Mouse (Mus musculus) limb, embryonic 11.5 days (tissue): ENCODE results near the gene Ttll1. TPM values are rescaled to one million over a fixed set of nuclear protein-coding genes. Genes with fewer than 3 reads are reported as not detected.

ENCODE experiments used
- ATAC-seq: fragments of 200-750 bp; cut with Nextera tagmentation; 2 replicates; pipeline ENCODE4 v1.8.0; 2017; ENCODE audit warnings: low read depth; ENCODE audit not compliant: insufficient number of reproducible peaks, low FRiP score, low TSS enrichment
- DNase-seq: peaks from one replicate; pipeline ENCODE4 v3.0.0-alpha.2; 2015; ENCODE audit warnings: low spot score
- H3K27ac ChIP-seq: fragments of 300-500 bp; sonication (generic); replicated peaks from 2 replicates; pipeline ENCODE4 v1.5.1; 2014; ENCODE audit warnings: low read depth, mild to moderate bottlenecking, low read length
- H3K27me3 ChIP-seq: fragments of 300-500 bp; sonication (generic); 2 replicates; pipeline ENCODE4 v1.6.1; 2014; ENCODE audit warnings: mild to moderate bottlenecking, low read length, mixed read lengths; ENCODE audit not compliant: control insufficient read depth, insufficient read depth
- H3K36me3 ChIP-seq: fragments of 300-500 bp; sonication (generic); 2 replicates; pipeline ENCODE4 v1.6.1; 2014; ENCODE audit warnings: mild to moderate bottlenecking, low read length, moderate library complexity, mixed read lengths; ENCODE audit not compliant: control insufficient read depth, insufficient read depth
- H3K4me1 ChIP-seq: fragments of 300-500 bp; sonication (generic); 2 replicates; pipeline ENCODE4 v1.6.1; 2014; ENCODE audit warnings: low read length, mixed read lengths; ENCODE audit not compliant: control insufficient read depth, insufficient read depth
- H3K4me2 ChIP-seq: fragments of 300-500 bp; sonication (generic); 2 replicates; pipeline ENCODE4 v1.6.1; 2014; ENCODE audit warnings: low read depth, mild to moderate bottlenecking, moderate library complexity; ENCODE audit not compliant: severe bottlenecking
- H3K4me3 ChIP-seq: fragments of 300-500 bp; sonication (generic); 2 replicates; pipeline ENCODE4 v1.5.1; 2014; ENCODE audit warnings: low read depth, low read length
- H3K9ac ChIP-seq: fragments of 300-500 bp; sonication (generic); 2 replicates; pipeline ENCODE4 v1.6.1; 2014; ENCODE audit warnings: mild to moderate bottlenecking, low read length
- H3K9me3 ChIP-seq: fragments of 300-500 bp; sonication (generic); 2 replicates; pipeline ENCODE4 v1.6.1; 2016; ENCODE audit warnings: low read length; ENCODE audit not compliant: control insufficient read depth
- WGBS: fragments of 180-500 bp; shearing (Covaris S2); extraction: QIAGEN DNeasy Blood & Tissue Kit; methylation state at CpG from one replicate; pipeline ENCODE4 v1.1.7; 2014; 5-methylcytosine and 5-hydroxymethylcytosine counted together
- polyA plus RNA-seq: library from polyadenylated mRNA; unstranded; fragments of >200 nt; fragmentation: Nextera tagmentation; extraction: Ambion mirVana; gene quantifications from 2 replicates; pipeline ENCODE4 v1.2.1, GENCODE M21; 2014

Gene Ttll1
- polyA plus RNA-seq, 1 experiment from 2014 or later, result 19.2 TPM

- no peaks in the 10 kb centered on the region for H3K27me3 ChIP-seq
- no peaks in the 10 kb centered on the region for H3K9me3 ChIP-seq
- H3K4me1 ChIP-seq, result no peaks in the 10 kb centered on the region
- H3K27ac ChIP-seq, result no peak overlapping the region
- ATAC-seq, result no peak
- no peak overlapping the region for H3K4me2 ChIP-seq
- H3K36me3 ChIP-seq, result no peaks in the 10 kb centered on the region
- no peak for DNase-seq
- H3K9ac ChIP-seq, result no peak overlapping the region
- 64% methylated on average over 22 of the region's 22 CpGs for WGBS
- H3K4me3 ChIP-seq, result no peak overlapping the region
Measured at GRCm38 (mm10) chr15:83495787-83496367, 14.8 kb downstream of the Ttll1 start.

- DNase-seq (no peak), ATAC-seq (no peak)
- Histone ChIP-seq H3K27me3 (no peaks in the 10 kb centered on the region), H3K27ac (no peak overlapping the region), H3K4me1 (no peaks in the 10 kb centered on the region), H3K9me3 (no peaks in the 10 kb centered on the region), H3K4me2 (no peak overlapping the region), H3K36me3 (no peaks in the 10 kb centered on the region), H3K4me3 (no peak overlapping the region), H3K9ac (no peak overlapping the region)
- WGBS, result 92% methylated on average over 3 of the region's 3 CpGs
Measured at GRCm38 (mm10) chr15:83495195-83495594, 15.5 kb downstream of the Ttll1 start.

DNA sequence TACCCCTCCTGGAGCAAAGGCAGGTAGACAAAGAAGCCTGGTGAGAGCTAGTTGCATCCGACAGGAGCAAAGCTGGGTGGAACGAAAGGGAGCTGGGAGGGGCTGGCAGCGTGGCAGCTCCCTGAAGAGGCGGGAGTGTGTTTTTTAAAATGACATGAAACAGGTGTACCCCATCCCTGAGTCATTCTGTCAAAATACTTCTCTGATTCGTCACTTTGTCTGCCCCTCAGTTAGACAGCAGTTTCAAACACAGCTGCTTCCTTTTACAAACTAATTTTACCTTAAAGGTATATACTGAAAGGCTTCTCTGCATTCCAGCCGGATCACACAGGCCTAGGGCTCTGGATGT lies 16.1 kb downstream of the Ttll1 start:
- Histone ChIP-seq H3K9ac (no peak overlapping the region), H3K36me3 (no peaks in the 10 kb centered on the region), H3K9me3 (no peaks in the 10 kb centered on the region), H3K27me3 (no peaks in the 10 kb centered on the region), H3K4me2 (no peak overlapping the region), H3K27ac (no peak overlapping the region), H3K4me3 (no peak overlapping the region), H3K4me1 (no peaks in the 10 kb centered on the region)
- DNase-seq, result no peak
- 71% methylated on average over 6 of the region's 6 CpGs for WGBS
- ATAC-seq, result no peak

GRCm38 (mm10) chr15:83493856-83494571 lies 16.7 kb downstream of the Ttll1 start:
- Histone ChIP-seq H3K4me3 (no peak overlapping the region), H3K9ac (no peak overlapping the region), H3K27me3 (no peaks in the 10 kb centered on the region), H3K4me1 (no peaks in the 10 kb centered on the region), H3K36me3 (no peaks in the 10 kb centered on the region), H3K4me2 (no peak overlapping the region), H3K9me3 (no peaks in the 10 kb centered on the region), H3K27ac (no peak overlapping the region)
- DNase-seq (no peak), ATAC-seq (no peak)
- 74% methylated on average over 7 of the region's 7 CpGs for WGBS

DNA sequence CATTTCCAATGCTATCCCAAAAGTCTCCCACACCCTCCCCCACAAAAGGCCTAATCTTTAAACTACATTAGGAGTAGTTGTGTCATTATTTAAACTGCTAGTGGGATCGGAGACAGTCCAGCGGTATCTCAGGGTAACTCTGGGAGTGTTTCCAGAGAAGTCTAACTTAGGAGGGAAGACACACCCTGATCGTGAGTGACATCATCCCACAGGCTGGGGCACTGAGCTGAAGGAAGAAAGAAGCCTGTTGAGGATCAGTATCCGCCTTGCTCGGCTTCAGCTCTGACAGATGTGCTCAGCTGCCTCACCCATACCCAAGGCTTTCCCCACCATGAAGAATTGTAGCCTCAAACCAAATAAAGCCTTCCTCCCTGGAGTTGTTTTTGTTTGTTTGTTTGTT lies 18.8 kb downstream of the Ttll1 start:
- DNase-seq, result no peak

DNA sequence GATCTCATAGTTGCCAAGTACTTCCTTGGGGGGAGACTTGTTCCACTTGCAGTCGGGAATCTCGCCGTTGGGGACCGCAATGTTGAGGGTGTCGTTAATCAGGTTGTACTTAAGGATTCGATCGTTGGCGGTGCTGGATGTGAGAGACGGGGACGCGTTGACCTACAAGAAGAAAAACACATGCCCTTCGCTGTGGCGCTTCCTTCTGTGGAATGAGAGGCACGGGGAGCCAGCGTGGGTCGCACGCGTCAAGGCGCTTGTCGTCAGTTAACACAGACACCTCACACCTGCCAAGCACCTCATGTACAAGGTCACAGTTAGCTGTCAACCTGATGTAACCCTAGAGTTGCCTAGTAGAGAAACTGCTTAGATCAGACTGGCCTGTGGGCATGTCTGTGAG lies 21.2 kb downstream of the Ttll1 start:
- WGBS, result 87% methylated on average over 20 of the region's 20 CpGs
- Histone ChIP-seq H3K27me3 (no peaks in the 10 kb centered on the region), H3K9me3 (no peaks in the 10 kb centered on the region), H3K4me3 (no peak overlapping the region), H3K4me2 (no peak overlapping the region), H3K9ac (no peak overlapping the region), H3K27ac (no peak overlapping the region), H3K36me3 (no peaks in the 10 kb centered on the region), H3K4me1 (no peaks in the 10 kb centered on the region)
- DNase-seq (no peak), ATAC-seq (no peak)

More for the DNA sequence above, 18.8 kb downstream of the Ttll1 start:
- no peaks in the 10 kb centered on the region for H3K27me3 ChIP-seq
- no peaks in the 10 kb centered on the region for H3K4me1 ChIP-seq
- H3K4me2 ChIP-seq, result no peak overlapping the region
- whole genome bisulfite sequencing, result 88% methylated on average over 5 of the region's 5 CpGs
- no peak overlapping the region for H3K27ac ChIP-seq
- H3K4me3 ChIP-seq, result no peak overlapping the region
- H3K36me3 ChIP-seq, result no peaks in the 10 kb centered on the region
- H3K9ac ChIP-seq, result no peak overlapping the region
- H3K9me3 ChIP-seq, result no peaks in the 10 kb centered on the region
- ATAC-seq, result no peak

GRCm38 (mm10) chr15:83487477-83488115 lies 23.1 kb downstream of the Ttll1 start:
- H3K9ac ChIP-seq, result no peak overlapping the region

GRCm38 (mm10) chr15:83484311-83484710 lies 26.4 kb downstream of the Ttll1 start:
- no peak overlapping the region for H3K9ac ChIP-seq
- no peak overlapping the region for H3K27ac ChIP-seq
- no peaks in the 10 kb centered on the region for H3K27me3 ChIP-seq
- no peaks in the 10 kb centered on the region for H3K36me3 ChIP-seq
- H3K9me3 ChIP-seq, result no peaks in the 10 kb centered on the region
- H3K4me3 ChIP-seq, result no peak overlapping the region
- ATAC-seq, result no peak
- 92% methylated on average over 10 of the region's 10 CpGs for WGBS
- H3K4me2 ChIP-seq, result no peak overlapping the region
- H3K4me1 ChIP-seq, result 0 out of 2 replicates have a peak, but pooled peaks cover 2% of the 10 kb centered on the region
- no peak for DNase-seq

More at GRCm38 (mm10) chr15:83487477-83488115, 23.1 kb downstream of the Ttll1 start:
- H3K4me3 ChIP-seq, result no peak overlapping the region
- no peak overlapping the region for H3K4me2 ChIP-seq
- no peak overlapping the region for H3K27ac ChIP-seq
- H3K4me1 ChIP-seq, result no peaks in the 10 kb centered on the region
- 81% methylated on average over 9 of the region's 9 CpGs for WGBS
- no peak for ATAC-seq
- H3K9me3 ChIP-seq, result no peaks in the 10 kb centered on the region
- no peaks in the 10 kb centered on the region for H3K36me3 ChIP-seq
- no peaks in the 10 kb centered on the region for H3K27me3 ChIP-seq
- no peak for DNase-seq
